Mouse (Mus musculus): ENCODE data around the gene Tmco4.

DNA sequence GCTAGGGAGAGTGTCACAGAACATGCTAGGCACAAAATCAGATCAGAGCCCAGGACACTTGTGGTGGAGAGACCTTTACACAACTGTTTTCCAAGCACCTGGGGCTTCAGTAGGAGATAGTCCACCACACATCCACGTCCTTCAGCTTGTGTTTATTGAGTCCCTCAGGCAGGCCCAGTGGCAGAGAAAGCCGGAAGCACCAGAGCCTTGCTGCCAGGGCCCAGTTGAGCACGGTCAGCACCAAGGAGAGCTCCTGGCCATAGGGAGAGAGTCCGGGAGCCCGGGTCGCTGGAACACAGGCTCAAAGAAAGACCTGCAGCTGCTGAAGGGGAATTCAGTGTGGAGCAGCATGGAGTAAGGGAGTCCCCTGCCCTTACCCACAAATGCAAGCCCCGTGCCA lies 86.9 kb downstream of the Tmco4 start:
- TF ChIP-seq EP300 (IDR thresholded peaks at IDR 0.05; ENCODE audit: insufficient read depth, low read depth, low read length): no peak
- TF ChIP-seq CTCF (IDR thresholded peaks at IDR 0.05): no peak
